Mouse (Mus musculus) kidney, embryonic 14.5 days (tissue): ENCODE data around the gene Zfp821. TPM values are rescaled to one million over a fixed set of nuclear protein-coding genes. Genes with fewer than 3 reads are reported as not detected.

ENCODE experiments used
- ATAC-seq: fragments of 200-750 bp; cut with Nextera tagmentation; 2 replicates; pipeline ENCODE4 v1.8.0; 2017; ENCODE audit warnings: moderate number of reproducible peaks, mild to moderate bottlenecking, moderate TSS enrichment, moderate library complexity; ENCODE audit not compliant: low FRiP score, low TSS enrichment
- H3K27ac ChIP-seq: fragments of 300-500 bp; sonication (generic); 2 replicates; pipeline ENCODE4 v1.5.1; 2014; ENCODE audit warnings: low read depth, mild to moderate bottlenecking, low read length, moderate library complexity, mixed read lengths
- H3K27me3 ChIP-seq: fragments of 300-500 bp; sonication (generic); 2 replicates; pipeline ENCODE4 v1.6.1; 2014; ENCODE audit warnings: mild to moderate bottlenecking, low read length; ENCODE audit not compliant: control insufficient read depth, insufficient read depth
- H3K36me3 ChIP-seq: fragments of 300-500 bp; sonication (generic); 2 replicates; pipeline ENCODE4 v1.6.1; 2014; ENCODE audit warnings: low read length, mixed read lengths; ENCODE audit not compliant: control insufficient read depth, insufficient read depth
- H3K4me1 ChIP-seq: fragments of 300-500 bp; sonication (generic); 2 replicates; pipeline ENCODE4 v1.6.1; 2014; ENCODE audit warnings: low read length, mixed read lengths; ENCODE audit not compliant: control insufficient read depth, insufficient read depth
- H3K4me2 ChIP-seq: fragments of 300-500 bp; sonication (generic); replicated peaks from 2 replicates; pipeline ENCODE4 v1.6.1; 2014; ENCODE audit warnings: low read depth, mild to moderate bottlenecking, low read length
- H3K4me3 ChIP-seq: fragments of 300-500 bp; sonication (generic); 2 replicates; pipeline ENCODE4 v1.5.1; 2014; ENCODE audit warnings: mild to moderate bottlenecking, low read length
- H3K9ac ChIP-seq: fragments of 300-500 bp; sonication (generic); 2 replicates; pipeline ENCODE4 v1.6.1; 2014; ENCODE audit warnings: low read depth, mild to moderate bottlenecking, low read length, moderate library complexity
- H3K9me3 ChIP-seq: fragments of 300-500 bp; sonication (generic); 2 replicates; pipeline ENCODE4 v1.6.1; 2016; ENCODE audit warnings: low read length; ENCODE audit not compliant: control insufficient read depth
- WGBS: fragments of 180-500 bp; shearing (Covaris S2); extraction: QIAGEN DNeasy Blood & Tissue Kit; methylation state at CpG from one replicate; pipeline ENCODE4 v1.1.7; 2014; 5-methylcytosine and 5-hydroxymethylcytosine counted together
- polyA plus RNA-seq: library from polyadenylated mRNA; unstranded; fragments of >200 nt; fragmentation: Nextera tagmentation; extraction: Ambion mirVana; gene quantifications from 2 replicates; pipeline ENCODE4 v1.2.1, GENCODE M21; 2014

The Zfp821 gene
- polyA plus RNA-seq, 1 experiment from 2014 or later, result 36.2 TPM

GRCm38 (mm10) chr8:109687248-109687647, 18.1 kb upstream of the Zfp821 start:
- H3K36me3 ChIP-seq, result peaks cover 13% of the 10 kb centered on the region
- no peak overlapping the region for H3K9ac ChIP-seq
- 91% methylated on average over 5 of the region's 5 CpGs for WGBS
- H3K9me3 ChIP-seq, result no peaks in the 10 kb centered on the region
- no peak overlapping the region for H3K4me2 ChIP-seq
- no peak overlapping the region for H3K27ac ChIP-seq
- no peaks in the 10 kb centered on the region for H3K27me3 ChIP-seq
- peaks cover 16% of the 10 kb centered on the region for H3K4me1 ChIP-seq
- ATAC-seq, result no peak
- H3K4me3 ChIP-seq, result no peak overlapping the region

GRCm38 (mm10) chr8:109691769-109692168, 13.6 kb upstream of the Zfp821 start:
- WGBS, result 56% methylated on average over 5 of the region's 5 CpGs

GRCm38 (mm10) chr8:109692443-109693145, 12.8 kb upstream of the Zfp821 start:
- H3K9ac ChIP-seq, result peak overlapping the region; percentile 96
- peak; percentile 72 for ATAC-seq

More at GRCm38 (mm10) chr8:109691769-109692168, 13.6 kb upstream of the Zfp821 start:
- peak overlapping the region; percentile 100 for H3K4me3 ChIP-seq
- no peaks in the 10 kb centered on the region for H3K36me3 ChIP-seq
- peak overlapping the region; percentile 96 for H3K9ac ChIP-seq
- no peaks in the 10 kb centered on the region for H3K27me3 ChIP-seq
- H3K9me3 ChIP-seq, result no peaks in the 10 kb centered on the region
- ATAC-seq, result no peak
- peak overlapping the region; percentile 74 for H3K4me2 ChIP-seq
- H3K27ac ChIP-seq, result no peak overlapping the region
- H3K4me1 ChIP-seq, result peaks cover 23% of the 10 kb centered on the region

GRCm38 (mm10) chr8:109693146-109693900, 12.0 kb upstream of the Zfp821 start, which contains the start of gene Ist1:
Gene Ist1 (minus strand): TSS chr8:109693260.
- Histone ChIP-seq H3K9me3 (no peaks in the 10 kb centered on the region), H3K4me3 (peak within 1 kb of the TSS; percentile 100), H3K27me3 (no peaks in the 10 kb centered on the region), H3K36me3 (no peaks in the 10 kb centered on the region), H3K27ac (peak within 1 kb of the TSS; percentile 67), H3K4me2 (peak within 1 kb of the TSS; percentile 74), H3K4me1 (peaks cover 23% of the 10 kb centered on the region), H3K9ac (peak within 1 kb of the TSS; percentile 96)
- peak; percentile 98 for ATAC-seq
- under 1% methylated on average over 54 of the region's 57 CpGs for WGBS

More at GRCm38 (mm10) chr8:109692443-109693145, 12.8 kb upstream of the Zfp821 start:
- H3K9me3 ChIP-seq, result no peaks in the 10 kb centered on the region
- under 1% methylated on average over 38 of the region's 38 CpGs for WGBS
- no peaks in the 10 kb centered on the region for H3K36me3 ChIP-seq
- peaks cover 23% of the 10 kb centered on the region for H3K4me1 ChIP-seq
- peak overlapping the region; percentile 100 for H3K4me3 ChIP-seq
- H3K4me2 ChIP-seq, result peak overlapping the region; percentile 74
- H3K27me3 ChIP-seq, result no peaks in the 10 kb centered on the region
- H3K27ac ChIP-seq, result peak overlapping the region; percentile 67

GRCm38 (mm10) chr8:109694154-109694553, 11.2 kb upstream of the Zfp821 start:
- Histone ChIP-seq H3K27ac (no peak overlapping the region), H3K4me3 (peak overlapping the region; percentile 100; the same call in 1 of the 2 replicates), H3K9ac (no peak overlapping the region), H3K36me3 (no peaks in the 10 kb centered on the region), H3K4me2 (peak overlapping the region; percentile 61; the same call in 1 of the 2 replicates), H3K9me3 (no peaks in the 10 kb centered on the region), H3K27me3 (no peaks in the 10 kb centered on the region), H3K4me1 (peaks cover 23% of the 10 kb centered on the region)
- 36% methylated on average over 6 of the region's 6 CpGs for WGBS
- ATAC-seq, result no peak

- no peak overlapping the region for H3K9ac ChIP-seq
- 88% methylated on average over 1 of the region's 1 CpGs for WGBS
Measured at GRCm38 (mm10) chr8:109697754-109698153, 7.6 kb upstream of the Zfp821 start.

GRCm38 (mm10) chr8:109698477-109698876, 6.9 kb upstream of the Zfp821 start:
- Histone ChIP-seq H3K4me3 (no peak overlapping the region), H3K4me2 (no peak overlapping the region), H3K36me3 (no peaks in the 10 kb centered on the region), H3K9ac (no peak overlapping the region), H3K27me3 (no peaks in the 10 kb centered on the region), H3K27ac (no peak overlapping the region), H3K4me1 (peaks cover 7% of the 10 kb centered on the region; the same call in 1 of the 2 replicates), H3K9me3 (no peaks in the 10 kb centered on the region)
- ATAC-seq, result no peak
- WGBS, result 80% methylated on average over 3 of the region's 3 CpGs

More at GRCm38 (mm10) chr8:109697754-109698153, 7.6 kb upstream of the Zfp821 start:
- Histone ChIP-seq H3K9me3 (no peaks in the 10 kb centered on the region), H3K4me2 (no peak overlapping the region), H3K27me3 (no peaks in the 10 kb centered on the region), H3K4me1 (peaks cover 7% of the 10 kb centered on the region; the same call in 1 of the 2 replicates), H3K27ac (no peak overlapping the region), H3K4me3 (no peak overlapping the region), H3K36me3 (no peaks in the 10 kb centered on the region)
- ATAC-seq, result no peak

- no peak overlapping the region for H3K27ac ChIP-seq
- WGBS, result 8% methylated on average over 24 of the region's 24 CpGs
- 0 out of 2 replicates have a peak, but pooled peaks have one; percentile 13 for ATAC-seq
Measured at GRCm38 (mm10) chr8:109704565-109705319, 604 bp upstream of the Zfp821 start.

More at GRCm38 (mm10) chr8:109704565-109705319, 604 bp upstream of the Zfp821 start:
- peaks cover 21% of the 10 kb centered on the region for H3K36me3 ChIP-seq
- no peaks in the 10 kb centered on the region for H3K9me3 ChIP-seq
- peaks cover 16% of the 10 kb centered on the region for H3K4me1 ChIP-seq
- peak overlapping the region; percentile 69 for H3K4me2 ChIP-seq
- peak overlapping the region; percentile 98 for H3K4me3 ChIP-seq
- peak overlapping the region; percentile 43 for H3K9ac ChIP-seq
- no peaks in the 10 kb centered on the region for H3K27me3 ChIP-seq
